Mouse (Mus musculus) olfactory bulb, adult 2 months (tissue): Measurements from ENCODE around the gene Nisch.

Source experiments
- CTCF ChIP-seq: fragments of 200-500 bp; IDR thresholded peaks from 2 replicates; pipeline ENCODE4 v1.5.1; 2012; ENCODE audit warnings: low read depth, mild to moderate bottlenecking, low read length, moderate library complexity; ENCODE audit not compliant: insufficient read depth
- POLR2A ChIP-seq: fragments of 200-500 bp; IDR thresholded peaks from 2 replicates; pipeline ENCODE4 v1.6.1; 2012; ENCODE audit warnings: mild to moderate bottlenecking, low read depth, low read length, moderate library complexity; ENCODE audit not compliant: insufficient read depth

GRCm38 (mm10) chr14:31130236-31131220 is 86.2 kb downstream of the Nisch start, which contains the start of gene Nt5dc2:
- no peak for TF ChIP-seq CTCF
- TF ChIP-seq POLR2A, result no peak
